Mouse (Mus musculus): ENCODE results near the gene Arhgap44.

Gene Arhgap44

DNA sequence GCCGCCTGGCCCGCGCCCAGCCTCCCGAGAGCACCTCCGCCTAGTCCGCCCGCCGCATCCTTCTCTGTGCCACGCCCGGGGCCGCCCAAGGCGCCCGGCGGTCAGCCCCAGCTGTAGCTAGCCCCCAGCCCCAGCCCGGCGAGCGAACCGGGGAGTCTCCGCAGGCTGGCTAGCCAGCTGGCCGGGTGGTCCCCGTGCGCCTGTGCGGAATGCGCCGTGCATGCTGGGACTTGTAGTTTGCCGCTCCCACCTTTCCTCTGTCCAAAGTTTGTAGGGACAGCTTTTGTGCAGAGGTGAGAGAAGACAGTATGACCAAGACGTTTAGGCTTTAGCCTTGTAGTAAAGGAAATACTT lies at the start of gene Arhgap44:
Gene Arhgap44 (minus strand): TSS at position 195 of the 354 bp plus-strand sequence.
- in situ Hi-C loops (cut with MboI, MseI) = no loop called here

- in situ Hi-C loops (cut with MboI, MseI) = no loop called here
Measured at GRCm38 (mm10) chr11:65211701-65212100, 48.9 kb upstream of the Arhgap44 start.

- in situ Hi-C loops (cut with MboI, MseI) = no loop called here
Measured at GRCm38 (mm10) chr11:65209441-65209840, 46.7 kb upstream of the Arhgap44 start.

DNA sequence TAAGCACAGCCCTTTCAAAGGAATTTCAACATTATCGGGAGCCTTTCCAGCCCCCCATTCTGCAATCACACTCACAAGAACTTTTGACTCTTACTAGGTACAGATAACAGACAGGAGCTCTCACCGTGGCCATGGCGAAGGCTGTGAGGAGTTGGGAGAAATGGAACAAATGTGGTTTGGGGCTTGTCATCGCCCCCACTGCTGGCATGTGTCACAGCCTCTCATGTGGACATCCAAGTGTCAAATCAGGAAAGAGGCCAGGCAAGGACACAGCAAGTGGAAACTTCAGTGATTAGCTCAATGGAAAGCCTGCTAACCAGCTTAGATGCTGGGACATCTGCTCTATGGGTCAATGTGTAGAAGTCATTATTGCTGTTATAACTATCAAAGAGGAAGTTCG lies 42.5 kb upstream of the Arhgap44 start:
- in situ Hi-C loops (cut with MboI, MseI) = no loop called here

DNA sequence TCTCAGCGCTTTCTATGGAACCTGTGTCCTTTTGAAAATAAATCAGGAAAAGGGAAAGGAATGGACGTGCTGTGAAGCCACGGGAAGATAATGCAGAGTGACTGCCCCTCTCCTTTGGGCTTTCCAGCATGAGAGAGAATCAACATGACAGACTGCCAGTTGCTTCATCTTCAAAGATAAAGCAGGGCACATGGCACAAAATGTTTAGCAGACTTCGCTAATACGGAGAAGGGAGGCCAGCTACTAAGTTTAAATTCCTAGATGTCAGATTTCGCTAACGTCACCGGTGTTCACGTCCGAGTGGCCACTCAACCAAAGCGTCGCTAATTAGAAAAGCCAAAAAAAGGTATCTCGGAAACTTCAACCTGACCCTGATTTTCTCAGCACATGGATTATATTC lies 41.9 kb upstream of the Arhgap44 start:
- in situ Hi-C loops (cut with MboI, MseI) = no loop called here

DNA sequence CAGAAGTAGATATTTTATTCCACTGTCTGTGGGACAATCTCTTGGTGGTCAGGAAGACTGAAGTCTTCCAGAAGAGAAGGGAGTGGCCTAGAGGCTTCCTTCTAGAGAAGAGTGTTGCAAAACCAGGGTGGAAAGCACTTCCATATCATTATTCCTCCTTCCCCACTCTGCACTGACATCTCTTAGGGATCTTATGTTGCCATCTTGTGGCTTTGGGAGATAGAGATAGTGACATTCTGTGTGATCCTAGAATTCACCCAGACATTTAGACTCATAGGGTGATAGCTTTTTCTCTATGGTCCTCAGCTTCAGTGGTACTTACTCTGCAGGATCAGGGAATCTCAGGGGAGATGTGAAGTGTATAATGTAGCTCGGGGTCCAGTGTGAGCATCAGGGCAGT lies 40.3 kb upstream of the Arhgap44 start:
- in situ Hi-C loops (cut with MboI, MseI) = no loop called here

- in situ Hi-C loops (cut with MboI, MseI) = no loop called here
Measured at GRCm38 (mm10) chr11:65202236-65202635, 39.5 kb upstream of the Arhgap44 start.

DNA sequence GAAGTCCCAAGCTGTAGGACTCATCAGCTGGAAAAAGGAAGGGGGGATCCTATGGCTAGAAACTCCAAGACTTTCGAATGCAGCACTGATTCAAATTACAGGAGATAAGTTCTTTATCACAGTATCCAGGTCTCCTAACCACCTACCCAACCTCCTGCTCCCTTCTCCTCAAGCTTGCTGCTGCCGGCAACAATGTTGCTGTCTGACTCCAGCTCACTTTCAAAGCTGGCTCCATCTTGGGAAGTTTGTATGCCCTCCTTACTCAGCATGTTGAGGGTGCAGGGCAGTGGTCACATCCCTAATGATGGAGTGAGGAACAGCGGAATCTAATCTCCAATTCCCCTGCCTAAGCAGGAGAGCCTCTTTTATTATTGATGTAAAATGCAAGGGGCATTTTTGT lies 35.3 kb upstream of the Arhgap44 start:
- in situ Hi-C loops (cut with MboI, MseI) = no loop called here

GRCm38 (mm10) chr11:65197280-65197679 lies 34.5 kb upstream of the Arhgap44 start:
- in situ Hi-C loops (cut with MboI, MseI) = no loop called here

GRCm38 (mm10) chr11:65186974-65187373 lies 24.2 kb upstream of the Arhgap44 start:
- in situ Hi-C loops (cut with MboI, MseI) = no loop called here

GRCm38 (mm10) chr11:65185114-65185513 lies 22.4 kb upstream of the Arhgap44 start:
- in situ Hi-C loops (cut with MboI, MseI) = no loop called here

DNA sequence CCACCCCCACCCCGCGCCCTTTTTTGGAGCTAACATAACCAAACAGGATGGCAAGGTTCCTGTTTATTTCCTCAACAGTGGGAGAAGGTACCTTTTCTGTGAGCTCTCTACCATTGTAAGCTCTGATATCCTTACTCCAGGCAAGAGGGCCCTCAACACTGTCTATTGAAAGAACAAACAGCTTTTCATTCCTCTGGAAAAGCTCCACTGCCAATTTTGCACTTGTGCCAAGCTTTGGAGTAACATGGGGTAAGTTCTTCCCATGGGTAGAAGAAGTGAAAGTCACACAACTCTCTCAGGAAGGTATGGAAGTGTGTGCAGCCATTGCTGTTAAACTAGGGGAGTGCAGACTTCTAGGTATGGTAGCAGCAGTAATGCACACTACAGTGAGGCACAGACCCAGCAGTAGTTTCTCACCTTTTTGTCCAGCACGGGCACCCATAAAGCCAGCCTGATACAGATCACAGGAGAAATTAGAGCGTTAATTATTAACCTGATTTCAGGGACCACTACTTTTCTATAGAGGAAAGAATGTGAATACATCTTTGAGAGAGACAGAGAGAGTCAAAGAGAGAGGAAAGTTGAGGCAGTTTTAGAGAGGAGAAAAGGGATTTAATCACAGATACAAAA lies 7.5 kb upstream of the Arhgap44 start:
- in situ Hi-C loops (cut with MboI, MseI) = no loop called here

GRCm38 (mm10) chr11:65161881-65162766 lies 637 bp downstream of the Arhgap44 start:
- in situ Hi-C loops (cut with MboI, MseI) = no loop called here

DNA sequence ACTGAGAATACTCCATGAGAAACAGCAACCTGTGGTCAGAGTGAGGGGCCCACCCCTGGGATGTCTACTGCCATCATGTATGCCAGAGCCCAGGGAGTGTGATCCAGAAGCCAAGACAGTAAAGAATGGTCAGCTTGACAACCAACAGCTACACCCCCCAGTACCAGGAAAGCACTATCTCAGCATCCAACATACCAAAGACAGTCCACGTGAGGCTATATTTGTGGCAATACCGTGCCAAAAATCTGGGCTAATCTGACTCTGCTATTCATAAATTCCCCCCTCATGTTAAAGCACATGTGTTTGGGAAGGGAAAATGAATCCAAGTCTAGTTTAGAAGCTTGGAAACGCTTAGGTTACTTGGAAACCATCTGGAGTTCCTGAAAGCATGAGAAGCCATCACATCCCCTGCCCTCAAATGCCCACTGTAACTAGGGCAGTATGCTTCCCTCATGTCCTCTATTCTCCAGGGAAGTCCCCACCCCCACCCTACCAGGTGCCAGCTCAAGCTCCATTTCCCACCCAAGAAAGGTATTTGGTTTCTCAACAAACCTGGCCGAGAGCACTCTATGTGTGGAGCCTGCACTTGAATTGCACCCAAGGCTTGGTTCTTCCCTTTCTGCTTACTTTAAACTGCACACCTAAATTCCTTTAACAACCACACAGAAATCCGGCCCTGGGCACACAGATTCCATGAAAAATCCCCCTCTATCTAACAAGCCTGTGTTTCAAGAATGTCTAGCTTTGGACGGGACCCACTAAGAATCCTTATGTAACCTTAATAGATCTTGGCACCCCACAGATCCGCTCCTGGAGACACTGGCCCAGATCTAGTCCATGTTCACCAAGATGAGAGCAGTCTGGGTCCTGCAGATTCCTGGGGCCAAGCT lies 1.5 kb downstream of the Arhgap44 start:
- in situ Hi-C loops (cut with MboI, MseI) = no loop called here

DNA sequence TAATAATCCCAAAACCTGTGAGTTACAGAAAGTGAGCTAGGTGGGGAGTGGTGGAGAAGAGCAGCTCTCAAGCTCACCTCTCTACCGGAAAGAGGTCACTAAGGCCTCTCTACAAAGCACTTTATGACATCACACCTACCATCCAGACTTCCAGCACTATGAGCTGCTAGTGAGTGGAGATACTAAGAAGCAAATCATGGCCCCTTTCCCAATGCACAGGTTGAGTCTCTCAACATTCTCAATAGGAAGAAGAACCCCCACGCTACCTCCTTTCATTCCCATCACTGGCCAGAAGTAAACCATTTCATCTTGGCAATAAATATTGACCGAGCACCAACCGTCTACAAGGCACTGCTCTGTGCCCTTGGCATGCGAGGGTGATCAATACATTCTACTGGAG lies 3.0 kb downstream of the Arhgap44 start, which contains the start of gene 1700086D15Rik:
Gene 1700086D15Rik (minus strand): TSS at position 101 of the 400 bp plus-strand sequence.
- in situ Hi-C loops (cut with MboI, MseI) = loop anchor here (10.0 kb wide), 1 partner anchor 1585 kb away; no protein-coding TSS in a partner anchor

DNA sequence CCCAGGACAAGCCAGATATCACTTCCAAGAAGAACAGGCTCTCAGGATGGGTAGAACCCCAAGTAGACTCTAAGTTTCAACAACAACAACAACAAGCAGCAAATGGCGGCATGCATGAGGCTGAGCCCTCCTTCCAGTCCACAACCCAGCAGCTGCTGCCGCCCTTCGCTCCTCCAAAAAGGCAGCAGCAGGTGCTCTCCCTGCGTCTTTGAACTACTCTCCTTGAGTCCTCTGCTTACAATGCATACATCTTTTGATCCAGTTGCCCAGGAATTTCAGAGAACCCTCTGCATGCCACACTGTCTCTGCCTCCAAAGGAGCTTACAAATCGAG lies 4.1 kb downstream of the Arhgap44 start:
- in situ Hi-C loops (cut with MboI, MseI) = loop anchor here (10.0 kb wide), 1 partner anchor 1586 kb away; no protein-coding TSS in a partner anchor

DNA sequence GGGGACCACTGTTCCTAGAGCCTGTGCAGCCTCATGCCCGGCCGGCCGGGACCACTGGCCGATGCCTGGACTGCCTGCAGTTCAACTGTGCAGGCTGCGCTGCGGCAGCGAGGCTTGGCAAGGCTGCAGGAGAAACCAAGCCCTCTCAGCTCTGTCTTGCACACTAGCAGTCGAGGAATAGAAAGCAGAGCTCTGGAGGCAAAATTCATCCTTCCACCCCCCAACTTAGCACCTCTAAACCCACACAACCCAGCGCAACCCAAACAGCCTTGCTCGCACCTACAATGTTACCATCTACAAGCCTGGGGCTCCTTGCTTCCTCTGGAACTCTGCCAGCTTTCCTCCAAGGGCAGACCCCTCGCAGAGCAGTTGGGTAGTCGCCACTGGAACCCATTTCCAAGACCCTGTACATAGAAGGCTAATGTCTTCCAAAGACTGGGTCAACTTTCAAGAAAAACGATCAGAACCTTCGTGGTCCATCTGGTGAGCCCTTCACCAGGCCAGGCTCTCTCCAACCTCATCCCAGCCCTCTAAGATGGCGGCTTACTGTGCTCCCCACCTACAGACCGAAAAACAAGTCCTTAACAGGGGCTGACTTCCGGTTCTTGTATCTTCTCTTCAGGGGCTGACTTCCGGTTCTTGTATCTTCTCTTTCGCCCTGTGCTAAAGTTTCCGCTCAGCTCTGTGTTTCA lies 4.6 kb downstream of the Arhgap44 start:
- in situ Hi-C loops (cut with MboI, MseI) = loop anchor here (10.0 kb wide), 1 partner anchor 1587 kb away; no protein-coding TSS in a partner anchor

GRCm38 (mm10) chr11:65153006-65153405 lies 9.8 kb downstream of the Arhgap44 start:
- in situ Hi-C loops (cut with MboI, MseI) = loop anchor here (10.0 kb wide), 1 partner anchor 1592 kb away; no protein-coding TSS in a partner anchor

DNA sequence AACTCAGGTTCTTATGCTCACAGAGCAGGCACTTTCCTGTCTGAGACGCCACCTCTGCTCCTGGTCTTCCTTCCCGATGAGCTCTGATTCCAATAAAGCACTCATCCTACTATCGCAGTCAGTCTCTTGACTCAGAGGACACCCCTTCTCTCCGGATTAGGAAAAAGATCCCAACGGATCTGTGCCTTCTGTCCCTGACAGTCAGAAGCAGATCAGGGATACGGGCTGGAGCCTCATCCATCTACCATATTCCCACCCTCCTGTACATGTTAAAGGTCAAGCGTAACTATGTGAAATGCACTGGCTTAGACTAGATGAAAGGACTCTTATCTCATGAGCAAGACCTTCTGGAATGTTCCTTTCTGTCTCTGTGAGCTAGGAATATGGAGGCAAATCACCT lies 14.3 kb downstream of the Arhgap44 start:
- in situ Hi-C loops (cut with MboI, MseI) = no loop called here

GRCm38 (mm10) chr11:65142838-65143417 lies 19.8 kb downstream of the Arhgap44 start:
- in situ Hi-C loops (cut with MboI, MseI) = no loop called here

- in situ Hi-C loops (cut with MboI, MseI) = no loop called here
Measured at GRCm38 (mm10) chr11:65139030-65139429, 23.7 kb downstream of the Arhgap44 start.
